Mouse (Mus musculus): ENCODE results near the gene Ptgs2. TPM values are rescaled to one million over a fixed set of nuclear protein-coding genes. Genes with fewer than 3 reads are reported as not detected.

Gene Ptgs2
- total RNA-seq, 2 experiments from 2014 or later, result 16.5 to 18.5 TPM

GRCm38 (mm10) chr1:150145049-150145448, 45.2 kb downstream of the Ptgs2 start:
- no peak for DNase-seq (ENCODE audit: extremely low spot score in 1 of 2, low spot score in 1 of 2)

- no peak for DNase-seq (ENCODE audit: extremely low spot score in 1 of 2, low spot score in 1 of 2)
Observed at GRCm38 (mm10) chr1:150147272-150147671, 47.4 kb downstream of the Ptgs2 start.

DNA sequence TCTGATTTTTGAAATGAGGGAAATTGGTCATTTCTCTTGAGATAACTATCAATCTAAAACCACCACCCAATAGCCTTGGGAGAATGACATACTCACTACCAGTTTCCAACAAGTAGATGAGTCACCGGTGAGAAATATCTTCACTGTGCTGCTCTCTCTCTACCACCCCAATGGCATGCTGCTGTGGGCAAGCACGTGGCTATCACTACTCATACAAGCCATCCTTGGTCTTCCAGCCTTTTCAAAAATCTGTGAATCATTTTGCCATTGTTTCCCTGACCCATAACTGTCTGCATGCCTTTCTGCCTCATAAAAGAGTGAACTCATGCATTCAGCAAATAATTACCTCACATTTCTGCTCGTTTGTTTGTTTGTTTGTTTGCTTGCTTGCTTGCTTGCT, 51.6 kb downstream of the Ptgs2 start:
- no peak for DNase-seq (ENCODE audit: extremely low spot score in 1 of 2, low spot score in 1 of 2)

Small RNA genes lying within 50 kb of the gene (microRNA-seq; reads per million reads assigned to microRNA genes)
- gene Gm44329, result 0 reads per million in 2 experiments

Other genes with a start within 250 kb of the Ptgs2 start
- gene Pla2g4a, start 138.7 kb upstream of the Ptgs2 start, total RNA-seq (2021), result 1 to 10 TPM; 2.0 to 2.6 TPM
- gene Pdc, start 219.4 kb downstream of the Ptgs2 start, total RNA-seq (2021), result not detected